Mouse (Mus musculus): ENCODE results near the gene Aldh3b2.
"Not testable (repeated sequence)": the region's sequence is repeated elsewhere in the genome, so short reads cannot be mapped to it uniquely, and the experiment has no call there.

GRCm38 (mm10) chr19:3961805-3962204 lies 10.3 kb upstream of the Aldh3b2 start:
- TF ChIP-seq CTCF (IDR thresholded peaks at IDR 0.05; ENCODE audit: borderline replicate concordance, insufficient read depth, low read depth, low read length); POLR2A (IDR thresholded peaks at IDR 0.05; ENCODE audit: borderline replicate concordance, insufficient read depth, low read length): not testable (repeated sequence)

All from cerebellum, adult 2 months (tissue).